Mouse (Mus musculus): ENCODE results near the gene Fgfr2.

- TF ChIP-seq CTCF (IDR thresholded peaks at IDR 0.05; ENCODE audit: extremely low read depth, insufficient read length, insufficient replicate concordance, low read depth, low read length) (no peak), POLR2A (IDR thresholded peaks at IDR 0.05; ENCODE audit: low read depth, low read length) (no peak)
Observed at GRCm38 (mm10) chr7:130649257-130649656, 2473.9 kb downstream of the Fgfr2 start.

All from small intestine, adult 2 months (tissue).